Mouse (Mus musculus): ENCODE results near the gene Sumo1.

Gene Sumo1

DNA sequence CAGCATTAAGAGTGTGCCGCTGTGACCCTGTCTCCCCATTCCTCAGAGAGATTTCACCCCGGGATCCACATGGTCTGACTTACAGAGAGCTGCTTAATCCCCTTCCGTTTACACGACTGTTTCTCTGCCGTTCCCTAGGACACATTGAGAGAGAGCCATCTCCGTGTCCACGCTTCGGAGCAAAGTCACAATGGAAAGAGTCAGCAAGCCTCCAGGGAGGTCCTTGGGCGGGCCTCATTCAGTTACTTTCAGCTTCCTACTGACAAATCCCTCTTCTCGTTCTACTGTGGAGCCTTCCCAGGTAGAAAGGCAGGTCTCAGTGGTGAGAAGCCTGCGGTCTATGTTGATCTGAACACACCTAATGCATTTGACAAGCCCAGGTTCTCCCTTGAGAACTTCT, 119.6 kb downstream of the Sumo1 start:
- no peak for DNase-seq (ENCODE audit: low spot score in 2 of 2)

GRCm38 (mm10) chr1:59550227-59550626, 120.4 kb downstream of the Sumo1 start:
- no peak for DNase-seq (ENCODE audit: low spot score in 2 of 2)

DNA sequence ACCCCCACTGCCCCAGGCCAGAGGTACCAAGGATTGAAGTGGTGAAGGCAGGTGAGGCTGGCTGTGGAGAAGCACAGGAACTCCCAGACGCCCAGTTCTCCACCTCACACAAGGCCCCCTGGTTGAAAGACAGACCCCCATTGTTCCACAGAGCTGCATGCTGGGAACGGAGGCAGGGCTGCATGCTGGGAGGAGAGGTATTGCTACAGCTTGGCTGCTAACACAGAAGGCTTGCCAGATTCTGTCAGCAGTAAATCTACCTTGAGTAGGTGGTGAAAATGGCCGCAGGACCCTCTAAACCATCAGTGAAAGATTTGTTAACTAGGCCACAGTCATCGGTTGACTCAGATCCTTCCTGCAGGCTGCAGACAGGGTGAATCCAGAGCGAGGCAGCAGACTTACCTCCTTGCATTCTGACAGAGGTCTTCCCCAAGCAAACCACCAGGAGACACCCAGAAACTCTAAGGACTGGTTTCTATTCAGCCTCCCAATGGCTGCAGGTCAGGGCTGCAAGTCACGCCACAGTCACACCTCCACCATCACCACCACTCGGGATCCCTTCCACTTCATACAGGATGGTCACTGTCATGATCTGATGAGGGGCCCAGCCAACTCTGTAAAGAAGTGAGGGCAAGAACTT, 121.5 kb downstream of the Sumo1 start:
- no peak for DNase-seq (ENCODE audit: low spot score in 2 of 2)

DNA sequence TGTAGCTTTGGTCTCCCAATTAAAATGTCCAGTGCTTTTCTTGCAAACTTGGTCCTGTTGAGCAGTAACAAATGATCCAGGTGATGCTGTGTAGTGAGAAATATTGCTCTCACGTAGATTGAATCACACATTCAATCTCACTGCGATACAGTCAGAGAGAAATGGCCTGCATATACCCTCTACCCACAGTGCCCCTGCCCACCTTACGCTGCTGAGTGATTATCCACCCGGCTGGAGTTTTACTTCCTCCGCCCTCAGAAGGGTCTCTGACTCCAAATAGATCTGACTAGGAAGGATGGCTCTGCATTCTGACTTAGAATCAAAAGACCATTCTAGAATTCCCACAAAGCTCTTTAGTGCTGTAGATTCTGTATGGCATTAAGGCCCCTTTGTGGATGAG, 122.1 kb downstream of the Sumo1 start:
- DNase-seq (ENCODE audit: low spot score in 2 of 2) = no peak

DNA sequence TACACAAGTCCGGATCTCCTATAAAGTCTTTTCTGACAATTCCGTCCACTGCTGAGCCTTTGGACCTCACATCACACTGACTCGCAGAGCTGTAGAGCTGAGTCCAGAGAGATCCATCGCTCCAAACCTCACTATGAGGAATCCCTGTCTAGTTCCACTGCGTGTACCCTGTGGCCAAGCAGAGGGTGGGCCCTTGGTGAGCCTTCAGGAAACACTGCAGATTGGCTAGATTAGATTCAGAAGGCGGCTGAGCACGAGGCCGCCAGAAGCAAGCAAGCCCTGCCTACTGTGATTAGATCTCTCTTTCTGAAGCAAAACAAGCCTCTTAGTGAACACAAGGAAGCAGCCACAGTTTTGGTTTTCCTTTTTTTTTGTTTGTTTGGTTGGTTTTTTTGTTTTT, 126.7 kb downstream of the Sumo1 start:
- DNase-seq (ENCODE audit: low spot score in 2 of 2) = no peak

GRCm38 (mm10) chr1:59542231-59542630, 128.4 kb downstream of the Sumo1 start:
- DNase-seq (ENCODE audit: low spot score in 2 of 2) = no peak

GRCm38 (mm10) chr1:59541271-59542020, 129.2 kb downstream of the Sumo1 start:
- no peak for DNase-seq (ENCODE audit: low spot score in 2 of 2)

DNA sequence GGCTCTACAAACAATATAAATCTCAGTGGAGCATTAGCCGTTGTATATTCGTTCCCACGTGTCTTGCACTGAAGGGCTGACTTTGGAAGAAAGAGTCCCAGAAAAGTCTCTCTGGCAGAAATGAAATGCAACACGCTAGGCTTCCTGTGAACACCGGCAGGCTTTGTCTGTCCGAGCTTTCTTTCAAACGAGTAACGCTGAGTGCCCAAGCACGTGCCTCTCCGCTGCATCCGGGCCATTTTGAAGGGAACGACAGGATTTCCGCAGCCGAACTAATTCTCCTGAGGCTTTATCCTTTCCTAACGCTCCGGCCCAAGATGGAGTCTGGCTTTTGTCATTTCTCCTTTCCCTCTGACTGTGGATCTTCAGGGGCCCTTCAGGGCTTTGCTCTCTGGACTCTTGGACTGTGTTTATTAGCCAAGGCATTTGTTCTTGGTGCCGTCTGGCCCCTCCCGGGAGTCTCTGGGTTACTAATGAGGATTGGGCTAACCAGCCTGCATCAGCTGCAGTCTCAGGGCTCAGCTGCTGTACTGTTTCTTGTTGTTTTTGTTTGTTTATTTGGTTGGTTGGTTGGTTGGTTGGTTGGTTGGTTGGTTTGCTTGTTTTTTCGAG, 130.0 kb downstream of the Sumo1 start:
- DNase-seq (ENCODE audit: low spot score in 2 of 2) = no peak

- no peak for DNase-seq (ENCODE audit: low spot score in 2 of 2)
These were observed 132.3 kb downstream of the Sumo1 start for GRCm38 (mm10) chr1:59538381-59538780.
